Mouse (Mus musculus) thymus, postnatal 4 days (tissue): ENCODE data around the gene Hes7.

Experiments used
- DNase-seq: peaks from one replicate; pipeline ENCODE4 v3.0.0; 2021

Hes7 gene

DNA sequence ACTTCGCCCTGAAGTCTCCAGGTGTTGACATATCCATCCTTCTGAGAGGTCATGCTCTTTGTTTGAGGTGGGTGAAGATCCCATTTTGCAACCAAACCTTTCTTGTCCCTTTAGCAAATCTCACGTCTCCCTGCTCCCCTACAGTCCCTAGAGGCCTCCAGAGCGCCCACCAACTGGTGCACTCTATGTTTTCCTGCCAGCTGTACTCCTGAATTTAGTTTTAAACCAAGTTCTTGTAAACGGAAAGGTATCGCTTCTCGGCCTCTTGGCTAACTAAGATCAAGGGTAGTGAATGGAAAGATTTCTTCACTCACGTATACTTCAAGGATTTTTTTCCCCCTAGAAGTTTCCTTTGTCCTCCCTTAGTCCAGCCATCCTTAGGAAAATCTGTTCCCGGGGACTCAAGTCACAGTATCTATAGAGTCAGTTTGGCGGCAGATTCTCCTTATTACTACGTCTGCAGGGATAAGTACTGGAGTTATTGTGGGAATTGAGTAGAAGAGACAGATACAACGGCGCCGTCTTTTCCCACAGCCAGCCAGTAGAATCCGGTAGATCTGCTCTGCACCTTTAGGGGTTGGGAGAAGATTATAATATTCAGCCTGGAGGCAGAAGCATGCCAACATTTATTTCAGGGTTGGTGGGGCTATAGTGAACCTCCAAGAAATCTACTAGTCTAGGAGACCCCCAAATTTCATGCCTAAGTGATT is 603 bp upstream of the Hes7 start:
- no peak for DNase-seq

DNA sequence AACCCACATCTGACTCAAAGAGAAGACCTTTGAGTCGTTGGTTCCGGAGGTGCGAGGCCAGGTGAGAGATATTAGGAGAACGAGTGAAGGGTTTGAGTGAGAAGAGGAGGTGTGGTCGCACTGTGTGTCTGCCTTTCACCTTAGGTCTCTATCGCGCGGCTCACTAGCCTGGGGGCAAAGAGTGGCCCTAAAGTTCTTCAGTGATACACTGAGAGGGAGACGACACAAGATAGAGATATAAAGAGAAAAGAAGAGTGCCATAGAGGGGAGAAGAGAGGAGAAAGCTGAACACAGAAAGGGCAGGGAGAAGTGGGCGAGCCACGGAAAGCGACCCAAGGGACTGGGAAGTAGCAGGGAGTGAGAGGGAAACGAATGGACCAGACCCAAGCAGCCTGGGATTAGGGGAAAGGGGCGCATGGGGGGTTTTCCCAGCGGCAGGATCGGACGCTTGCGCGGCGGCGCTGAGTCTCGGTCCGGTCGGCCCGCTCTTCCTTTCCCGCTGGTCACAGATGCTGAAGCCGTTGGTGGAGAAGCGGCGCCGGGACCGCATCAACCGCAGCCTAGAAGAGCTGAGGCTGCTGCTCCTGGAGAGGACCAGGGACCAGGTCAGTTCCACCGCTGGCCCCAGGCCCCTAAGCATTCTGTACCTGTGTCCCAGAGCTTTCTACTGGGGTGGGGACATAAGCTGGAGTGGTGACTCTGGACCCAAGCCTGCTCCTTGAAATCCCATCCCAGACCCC is 967 bp downstream of the Hes7 start:
- DNase-seq, result no peak

DNA sequence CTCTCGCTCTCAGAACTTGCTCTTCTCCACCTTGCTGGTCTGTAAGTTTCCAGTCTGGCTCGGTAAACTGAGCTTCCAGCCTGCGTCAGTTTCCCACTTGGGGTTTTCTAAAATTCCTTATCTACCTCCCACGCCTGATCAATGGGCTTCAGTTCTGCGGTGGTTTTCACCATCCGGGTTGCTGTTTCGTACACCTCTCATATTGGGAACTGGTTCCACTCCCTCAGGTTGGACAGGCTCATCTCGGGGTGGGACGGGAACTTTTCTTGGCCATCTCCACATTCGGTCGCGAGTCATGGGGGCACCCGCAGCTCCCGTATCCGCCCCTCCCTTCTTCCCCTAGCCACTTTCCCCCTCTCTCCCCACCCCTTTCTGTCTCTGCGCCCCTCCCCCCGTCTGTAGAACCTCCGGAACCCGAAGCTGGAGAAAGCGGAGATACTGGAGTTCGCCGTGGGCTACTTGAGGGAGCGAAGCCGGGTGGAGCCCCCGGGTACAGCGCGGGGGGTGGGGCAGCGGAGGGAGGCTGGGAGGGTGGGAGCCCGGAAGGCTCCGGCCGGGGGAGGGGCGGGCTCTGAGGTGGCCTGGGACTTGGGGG is 1.6 kb downstream of the Hes7 start:
- DNase-seq, result peak; percentile 69

DNA sequence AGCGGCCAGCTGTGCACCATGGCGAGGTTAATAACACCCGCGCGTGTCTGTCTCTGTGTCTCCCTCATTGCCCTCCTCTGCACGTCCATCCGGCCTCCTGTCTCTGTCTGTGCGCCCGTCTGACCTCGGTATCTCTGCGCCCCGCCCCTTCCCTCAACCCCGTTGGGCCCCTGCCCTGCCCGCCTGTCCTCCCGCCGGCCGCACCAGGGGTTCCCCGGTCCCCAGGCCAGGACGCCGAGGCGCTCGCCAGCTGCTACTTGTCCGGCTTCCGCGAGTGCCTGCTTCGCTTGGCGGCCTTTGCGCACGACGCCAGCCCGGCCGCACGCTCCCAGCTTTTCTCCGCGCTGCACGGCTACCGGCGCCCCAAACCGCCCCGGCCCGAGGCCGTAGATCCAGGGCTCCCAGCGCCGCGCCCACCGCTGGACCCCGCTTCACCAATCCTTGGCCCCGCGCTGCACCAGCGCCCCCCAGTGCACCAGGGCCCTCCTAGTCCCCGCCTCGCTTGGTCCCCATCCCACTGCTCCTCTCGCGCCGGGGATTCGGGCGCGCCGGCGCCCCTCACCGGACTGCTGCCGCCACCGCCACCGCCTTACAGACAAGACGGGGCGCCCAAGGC is 2.2 kb downstream of the Hes7 start, which contains the start of gene 9130213A22Rik:
Gene 9130213A22Rik (minus strand): TSS at position 254 of the 616 bp plus-strand sequence.
- DNase-seq, result peak; percentile 88

DNA sequence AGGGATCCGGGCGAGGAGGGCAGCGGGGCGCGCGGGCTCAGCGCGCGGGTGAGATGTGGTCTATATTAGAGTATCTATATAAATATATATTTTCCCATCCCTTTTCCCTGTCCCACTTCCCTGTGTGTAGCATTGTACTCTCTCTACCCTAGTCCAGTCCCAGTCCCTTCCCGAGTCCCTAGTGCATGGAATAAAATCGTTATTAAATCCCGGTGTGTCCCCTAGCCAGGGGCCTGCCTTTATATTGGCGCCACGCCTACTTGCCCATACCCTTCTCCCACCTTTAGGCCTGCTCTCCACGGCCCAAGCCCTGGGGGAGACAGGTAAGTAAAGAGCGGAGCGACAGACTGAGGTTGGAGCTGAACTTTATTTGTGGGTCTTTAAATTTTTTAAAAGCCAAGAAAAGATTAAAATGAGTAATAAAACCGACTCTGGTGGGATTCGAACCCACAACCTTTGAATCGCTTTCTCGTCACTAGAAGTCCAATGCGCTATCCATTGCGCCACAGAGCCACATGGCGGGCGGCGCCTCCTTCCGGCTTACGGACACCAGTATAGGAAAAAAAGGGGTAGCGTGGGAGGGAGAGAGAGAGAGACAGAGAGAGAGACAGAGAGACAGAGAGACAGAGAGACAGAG is 3.0 kb downstream of the Hes7 start:
- peak; percentile 88 for DNase-seq

DNA sequence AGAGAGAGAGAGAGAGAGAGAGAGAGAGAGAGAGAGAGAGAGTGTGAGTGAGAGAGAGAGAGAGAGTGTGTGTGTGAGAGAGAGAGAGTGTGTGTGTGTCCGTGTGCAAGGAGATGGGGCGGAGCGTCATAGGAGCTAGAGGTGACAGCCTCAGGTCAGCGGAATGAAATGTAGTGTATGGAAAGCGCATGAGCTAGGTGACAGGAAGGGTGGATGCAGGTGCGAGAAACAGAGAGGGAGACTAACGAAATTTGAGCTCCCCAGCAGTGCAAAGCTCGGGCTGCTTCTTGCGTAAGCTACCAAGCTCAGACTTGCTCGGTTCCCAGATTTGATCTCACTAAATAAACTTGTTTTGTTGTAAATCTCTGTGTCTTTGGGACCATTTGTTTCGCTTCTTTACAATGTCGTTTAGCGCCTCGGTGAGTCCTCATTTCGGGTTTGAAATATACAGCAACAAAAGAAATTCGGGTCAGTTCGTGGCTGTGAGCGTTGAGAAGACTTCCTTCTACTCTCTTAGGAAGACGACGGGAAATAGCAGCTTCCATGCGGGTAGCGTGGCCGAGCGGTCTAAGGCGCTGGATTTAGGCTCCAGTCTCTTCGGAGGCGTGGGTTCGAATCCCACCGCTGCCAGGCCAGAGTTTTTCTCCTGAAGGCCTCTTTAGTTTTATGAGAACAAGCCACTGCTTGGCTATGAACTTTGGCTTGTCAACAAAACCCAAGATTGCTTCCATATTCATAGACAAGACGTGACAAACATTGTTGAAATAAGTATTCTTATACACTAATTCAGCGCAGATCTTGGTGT is 3.7 kb downstream of the Hes7 start:
- DNase-seq, result peak; percentile 88

DNA sequence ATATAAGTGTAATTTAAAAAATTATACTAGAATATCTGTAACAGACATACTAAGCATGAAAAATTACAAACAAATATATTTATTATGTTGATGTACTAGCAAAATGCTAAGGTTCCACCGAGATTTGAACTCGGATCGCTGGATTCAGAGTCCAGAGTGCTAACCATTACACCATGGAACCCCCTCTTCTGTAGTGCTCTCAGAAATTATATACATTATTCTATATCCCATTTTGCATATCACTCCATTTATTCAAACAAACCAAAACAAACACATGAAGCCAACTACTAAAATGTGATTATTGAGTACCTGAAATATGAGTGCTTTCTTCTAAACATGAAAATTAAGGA is 4.3 kb downstream of the Hes7 start:
- peak; percentile 73 for DNase-seq

DNA sequence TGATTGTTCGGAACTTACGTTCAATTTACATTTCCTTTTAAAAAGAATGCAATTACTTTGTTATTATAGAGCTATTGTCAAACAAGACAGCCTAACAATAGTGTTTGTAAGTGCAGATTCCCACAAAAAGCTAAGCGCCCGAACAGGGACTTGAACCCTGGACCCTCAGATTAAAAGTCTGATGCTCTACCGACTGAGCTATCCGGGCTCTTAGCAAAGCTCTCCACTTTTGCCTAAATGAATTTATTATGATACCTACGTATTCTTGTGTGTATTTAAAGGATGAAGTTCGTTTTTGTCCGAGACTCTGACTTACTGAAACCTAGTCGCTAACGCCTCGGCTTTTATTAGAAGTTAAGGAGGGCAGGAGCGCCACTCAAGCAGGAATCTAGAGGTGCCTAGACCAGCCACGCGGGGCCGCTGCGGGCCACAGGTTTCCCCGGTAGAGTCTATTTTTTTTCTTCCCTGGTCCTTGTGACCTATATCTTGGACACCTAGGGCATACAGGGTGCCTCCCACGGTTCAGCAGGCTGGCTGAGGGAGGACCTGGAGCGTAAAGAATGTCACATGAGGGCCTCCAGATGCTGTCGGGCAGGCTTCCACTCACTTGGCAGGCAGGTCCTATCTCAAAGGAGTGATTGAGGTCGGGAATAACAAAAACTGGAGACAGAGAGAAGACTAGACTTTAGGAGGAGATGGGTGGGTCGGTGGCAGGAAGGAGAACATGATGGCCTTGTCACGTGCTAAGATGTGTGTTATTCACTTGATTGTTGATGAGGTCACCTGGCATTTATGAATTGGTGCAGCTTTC is 5.0 kb downstream of the Hes7 start:
- DNase-seq, result peak; percentile 83

DNA sequence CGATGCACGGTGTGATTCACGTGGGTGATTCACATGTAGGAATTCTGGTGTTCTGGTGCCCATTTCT is 5.5 kb downstream of the Hes7 start, which contains the start of gene Aloxe3:
Gene Aloxe3 (plus strand): TSS at position 45 of the 67 bp plus-strand sequence.
- no peak for DNase-seq

DNA sequence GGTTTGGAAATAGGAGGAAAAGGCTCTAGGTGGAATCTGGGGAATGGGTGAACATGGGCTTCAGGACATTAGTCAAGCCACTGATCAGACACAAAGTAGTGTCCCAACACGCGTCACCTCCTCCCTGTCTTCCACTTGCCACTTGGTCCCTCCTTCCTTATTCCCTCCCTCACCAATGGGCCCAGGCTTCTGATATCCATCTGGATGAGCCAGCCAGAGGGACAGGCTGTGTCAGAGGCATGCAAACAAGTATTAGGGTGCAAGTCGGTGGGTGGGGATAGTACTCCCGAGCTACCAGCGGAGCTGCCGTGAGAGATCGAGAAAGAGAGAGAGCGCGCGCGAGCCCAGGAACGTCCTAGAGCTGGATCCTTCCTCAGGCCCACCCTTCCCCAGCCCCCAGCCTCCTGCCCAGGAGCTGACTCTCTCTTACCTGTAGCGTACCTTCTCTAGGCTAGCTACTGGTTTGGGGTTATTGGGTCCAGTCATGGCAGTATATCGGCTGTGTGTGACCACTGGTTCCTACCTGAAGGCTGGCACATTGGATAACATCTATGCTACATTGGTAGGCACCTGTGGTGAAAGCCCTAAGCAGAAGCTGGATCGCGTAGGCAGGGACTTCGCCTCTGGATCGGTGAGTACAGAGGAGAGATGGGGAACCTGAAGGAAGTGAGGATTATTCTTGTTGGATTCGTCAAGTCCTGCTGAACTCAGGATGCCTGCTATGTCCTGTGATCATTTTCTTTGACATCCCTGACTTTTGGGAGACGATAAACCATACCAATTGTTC is 5.9 kb downstream of the Hes7 start:
- DNase-seq, result peak; percentile 53

DNA sequence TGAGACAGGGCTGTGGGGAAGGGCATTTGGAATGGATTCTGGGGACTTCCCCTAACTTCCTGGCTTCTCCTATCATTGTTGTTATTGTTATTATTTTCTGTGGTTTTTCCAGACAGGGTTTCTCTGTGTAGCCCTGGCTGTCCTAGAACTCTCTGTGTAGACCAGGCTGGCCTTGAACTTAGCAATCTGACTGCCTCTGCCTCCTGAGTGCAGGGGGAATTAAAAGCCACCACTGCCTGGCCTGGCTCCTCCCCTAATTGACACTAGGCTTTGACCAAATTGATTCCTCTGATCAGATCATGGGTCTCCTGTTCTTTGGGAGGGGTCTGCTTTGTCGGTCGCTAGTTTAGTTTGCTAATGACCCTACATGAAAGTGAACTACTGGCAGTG is 6.5 kb downstream of the Hes7 start:
- no peak for DNase-seq

DNA sequence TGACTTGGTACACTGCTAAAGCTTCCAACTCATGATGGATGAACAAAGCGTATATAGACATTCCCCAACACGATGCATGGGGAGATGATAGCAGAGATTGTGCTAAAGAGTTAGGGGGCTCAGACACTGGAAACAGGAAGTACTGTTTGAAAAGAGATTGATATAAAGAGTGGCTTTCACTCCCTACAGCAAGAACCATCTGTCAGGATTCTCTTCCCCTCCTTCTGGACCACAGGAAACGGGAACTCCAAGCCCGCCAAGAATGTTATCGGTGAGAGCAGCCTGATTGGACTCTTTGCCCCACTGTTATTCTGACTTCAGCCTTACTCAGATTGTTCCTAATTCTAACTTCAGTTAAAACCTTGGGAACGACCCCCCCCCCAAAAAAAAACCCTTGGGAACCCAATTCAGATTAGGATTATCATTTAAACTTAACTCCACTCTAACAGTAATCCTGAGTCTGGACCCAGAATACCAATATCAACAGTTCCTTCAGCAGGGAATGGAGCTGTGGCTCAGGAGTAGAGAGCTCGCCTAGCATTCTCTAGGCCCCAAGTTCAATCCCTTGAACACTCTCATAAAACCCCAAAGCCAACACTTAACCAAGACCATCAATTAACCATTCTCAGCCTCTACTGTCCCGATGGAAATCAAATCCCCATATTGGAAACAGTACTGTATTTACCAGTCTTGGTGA is 8.4 kb downstream of the Hes7 start:
- no peak for DNase-seq

DNA sequence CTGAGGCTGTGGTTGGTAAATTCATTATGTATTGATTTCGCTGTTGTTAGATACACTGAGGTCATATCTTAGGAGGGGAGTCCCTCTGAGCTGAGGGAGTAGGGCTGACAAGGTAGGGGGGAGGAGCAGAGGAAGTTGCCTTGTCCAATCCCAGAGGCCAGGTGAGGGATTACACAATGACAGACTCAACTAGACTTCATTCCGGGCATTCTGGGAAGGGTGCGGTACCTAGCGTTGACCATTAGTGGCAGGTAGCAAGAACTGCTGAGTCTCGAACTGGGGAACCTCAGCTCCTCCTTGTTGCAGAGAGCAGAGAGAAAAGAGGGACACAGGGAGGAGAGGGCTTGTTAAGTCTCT is 13.3 kb downstream of the Hes7 start:
- DNase-seq, result no peak

DNA sequence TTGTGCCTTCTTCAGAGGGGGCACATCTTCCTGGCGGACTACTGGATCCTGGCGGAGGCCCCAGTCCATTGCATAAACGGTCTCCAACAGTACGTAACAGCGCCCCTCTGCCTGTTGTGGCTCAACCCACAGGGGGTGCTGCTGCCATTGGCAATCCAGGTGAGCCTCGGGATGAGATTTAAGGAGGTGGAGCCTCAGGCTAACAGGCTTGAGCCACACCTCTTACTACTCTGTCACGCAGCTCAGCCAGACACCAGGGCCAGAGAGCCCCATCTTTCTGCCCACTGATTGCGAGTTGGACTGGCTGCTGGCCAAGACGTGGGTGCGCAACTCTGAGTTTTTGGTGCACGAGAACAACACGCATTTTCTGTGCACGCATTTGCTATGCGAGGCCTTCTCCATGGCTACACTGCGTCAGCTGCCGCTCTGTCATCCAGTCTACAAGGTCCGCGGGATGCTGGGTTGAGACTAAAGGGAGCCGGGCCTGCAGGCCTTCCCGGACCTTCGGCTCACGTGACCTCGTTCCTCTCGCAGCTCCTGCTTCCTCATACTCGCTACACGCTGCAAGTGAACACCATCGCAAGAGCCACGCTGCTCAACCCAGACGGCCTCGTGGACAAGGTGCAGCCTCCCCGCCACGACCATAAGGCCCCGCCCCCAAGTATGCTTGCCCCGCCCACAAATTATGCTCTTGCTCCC is 13.9 kb downstream of the Hes7 start:
- DNase-seq, result peak; percentile 72

DNA sequence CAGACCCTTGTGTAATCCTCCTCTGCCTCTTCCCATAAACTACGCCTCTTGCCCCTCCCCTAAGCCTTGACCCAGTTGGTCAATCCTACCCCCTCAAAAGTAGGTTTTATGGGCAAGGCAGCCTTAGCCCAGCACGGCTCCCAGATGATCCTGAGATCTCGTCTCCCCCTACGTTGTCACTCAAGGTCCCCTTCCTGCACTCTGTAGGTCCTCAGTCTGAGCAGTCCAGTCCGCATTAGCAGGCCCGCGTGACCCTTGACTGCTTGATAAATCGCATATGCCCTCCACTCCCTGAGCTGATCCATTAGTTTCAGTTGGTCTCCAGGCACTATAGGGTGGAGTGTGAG is 14.4 kb downstream of the Hes7 start:
- DNase-seq, result no peak

DNA sequence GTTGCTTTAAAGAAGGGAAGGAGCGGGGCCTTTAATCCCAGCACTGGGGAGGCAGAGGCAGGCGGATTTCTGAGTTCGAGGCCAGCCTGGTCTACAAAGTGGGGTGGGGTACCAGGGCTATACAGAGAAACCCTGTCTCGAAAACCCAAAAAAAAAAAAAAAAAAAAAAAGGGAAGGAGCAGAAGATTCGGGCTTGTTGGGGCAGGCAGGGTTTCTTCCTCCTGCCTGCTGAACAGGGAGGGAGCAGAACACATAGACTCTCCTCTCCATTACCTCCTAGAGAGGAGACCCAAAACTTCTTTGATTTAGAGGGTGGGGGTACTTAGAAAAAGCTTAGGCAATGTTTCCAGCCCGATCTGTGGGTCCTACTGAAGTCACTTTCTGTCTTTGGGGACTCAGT is 15.2 kb downstream of the Hes7 start:
- DNase-seq, result no peak

DNA sequence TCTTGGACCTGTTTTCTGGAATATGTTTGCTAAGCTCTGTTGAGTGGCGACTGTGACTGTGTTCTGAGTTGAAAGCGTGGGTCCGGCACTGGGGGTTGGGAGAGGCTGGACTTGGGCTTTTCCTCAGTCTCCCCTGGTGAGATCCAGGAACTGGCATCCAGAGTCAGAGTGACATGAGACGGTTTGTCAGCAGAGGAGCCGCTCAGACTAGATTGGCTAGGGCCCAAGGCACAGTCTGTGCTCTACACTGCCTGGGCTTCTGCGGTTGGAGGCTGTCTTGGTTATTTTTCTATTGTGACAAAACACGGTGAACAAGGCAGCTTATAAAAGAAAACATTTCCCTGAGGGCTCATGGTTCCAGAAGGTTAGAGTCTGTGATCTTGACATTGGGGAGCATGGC is 27.3 kb downstream of the Hes7 start:
- no peak for DNase-seq

DNA sequence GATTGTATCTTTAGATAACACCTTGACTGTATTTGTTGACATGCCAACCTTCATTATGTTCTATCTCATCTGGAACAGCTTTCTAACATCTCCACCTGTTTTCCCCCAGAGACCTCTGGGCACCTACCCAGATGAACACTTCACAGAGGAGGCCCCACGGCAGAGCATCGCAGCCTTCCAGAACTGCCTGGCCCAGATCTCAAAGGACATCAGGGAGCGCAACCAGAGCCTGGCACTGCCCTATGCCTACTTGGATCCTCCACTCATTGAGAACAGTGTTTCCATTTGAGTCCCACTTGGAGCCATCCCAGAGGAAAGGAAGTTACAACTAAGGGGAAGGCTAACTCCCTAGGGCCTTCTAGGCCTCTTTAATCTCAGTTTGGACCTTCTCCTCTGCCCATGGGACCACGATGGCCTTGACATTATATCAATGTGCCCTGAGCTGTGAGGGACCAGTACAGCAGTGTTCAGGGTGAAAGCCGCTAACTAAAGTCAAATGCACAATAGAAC is 28.3 kb downstream of the Hes7 start:
- no peak for DNase-seq

DNA sequence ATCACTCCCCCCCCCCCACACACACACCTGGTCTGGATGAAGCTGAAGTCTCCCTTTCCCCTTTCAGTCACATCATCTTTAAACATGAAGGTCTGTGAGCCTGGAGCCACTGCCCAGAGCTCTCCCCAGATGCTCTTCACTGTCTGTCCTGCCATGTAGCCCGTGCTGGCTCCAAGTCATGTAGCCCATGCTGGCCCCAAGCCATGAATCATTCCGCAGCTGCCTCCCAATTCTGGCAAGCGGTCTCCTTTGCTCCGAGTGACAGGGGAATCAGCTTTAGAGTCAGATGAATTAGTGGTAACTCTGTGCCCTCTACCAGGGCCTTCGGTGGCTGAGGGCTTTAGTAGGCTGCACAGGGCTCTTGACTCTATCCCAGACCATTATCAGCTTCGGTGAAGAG is 29.5 kb downstream of the Hes7 start:
- DNase-seq, result no peak

DNA sequence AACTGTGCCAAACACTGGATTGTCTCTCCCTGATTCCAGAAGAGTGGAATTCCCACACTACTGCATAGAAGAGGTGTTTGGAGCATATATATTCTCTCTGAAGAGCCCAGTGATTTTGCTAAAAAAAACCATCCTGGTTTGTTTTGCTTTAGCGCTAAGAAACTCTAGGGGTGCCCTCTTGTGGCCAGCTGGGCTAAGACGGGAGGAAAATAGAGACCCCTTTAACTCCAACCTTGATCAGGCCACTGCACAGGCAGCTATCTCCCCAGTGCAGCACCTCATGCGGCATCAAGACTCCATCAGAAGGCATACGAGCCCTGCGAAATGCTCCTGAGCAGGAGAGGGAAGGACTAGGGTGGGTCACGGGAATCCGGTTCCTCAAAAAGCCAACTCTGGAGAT is 30.2 kb downstream of the Hes7 start:
- peak; percentile 90 for DNase-seq
